Mouse (Mus musculus): ENCODE measurements around the gene Snx10. TPM values are rescaled to one million over a fixed set of nuclear protein-coding genes. Genes with fewer than 3 reads are reported as not detected.
A peak's percentile ranks its signal among the peaks of the same experiment; 100 is the strongest.

Gene Snx10
- polyA plus RNA-seq, 1 experiment from 2014 or later: 14.1 TPM

DNA sequence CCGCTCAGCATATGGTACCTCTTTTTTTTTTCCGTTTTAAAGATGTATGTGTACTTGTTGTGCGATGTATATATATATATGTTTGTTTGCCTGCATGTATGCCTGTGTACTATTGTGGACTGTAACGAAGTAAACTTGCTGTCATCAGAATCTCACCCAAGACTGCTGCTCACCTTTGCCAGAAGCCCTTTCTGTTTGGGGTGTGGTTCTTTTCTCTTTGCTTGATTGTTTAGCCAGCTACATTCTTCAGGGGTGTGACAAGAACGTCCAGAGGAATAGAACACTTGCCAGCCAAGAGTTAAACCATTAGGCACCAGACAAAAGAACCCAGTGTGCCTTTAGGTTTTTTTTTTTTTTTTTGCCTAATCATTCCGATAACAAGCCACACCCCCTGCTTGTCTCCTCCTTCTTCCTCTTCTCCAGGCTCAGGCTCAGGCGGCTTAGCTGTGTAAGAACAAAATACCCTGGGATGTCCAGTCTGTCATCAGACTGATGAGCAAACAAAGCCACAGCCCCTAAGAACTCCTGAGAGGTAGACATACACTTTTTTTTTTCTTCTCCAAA, 20.5 kb downstream of the Snx10 start:
- no peaks in the 10 kb centered on the region for H3K27me3 ChIP-seq (ENCODE audit: control insufficient read depth, insufficient read depth, low read depth, low read length)
- peak overlapping the region; percentile 1; the same call in 1 of the 2 replicates for H3K4me3 ChIP-seq (ENCODE audit: low read length)
- WGBS: 42% methylated on average over 7 of the region's 7 CpGs
- no peaks in the 10 kb centered on the region for H3K36me3 ChIP-seq (ENCODE audit: control insufficient read depth, insufficient read depth, low read length)
- H3K4me2 ChIP-seq (ENCODE audit: low read depth, low read length): peak overlapping the region; percentile 13
- 0 out of 2 replicates have a peak, but pooled peaks have one; percentile 19 for ATAC-seq (ENCODE audit: low read depth)
- H3K4me1 ChIP-seq (replicated peaks; ENCODE audit: control insufficient read depth, insufficient read depth, low read length): no peaks in the 10 kb centered on the region
- no peaks in the 10 kb centered on the region for H3K9me3 ChIP-seq (ENCODE audit: control insufficient read depth, low read length)
- H3K9ac ChIP-seq (ENCODE audit: low read length): no peak overlapping the region
- H3K27ac ChIP-seq (ENCODE audit: low read length): no peak overlapping the region

DNA sequence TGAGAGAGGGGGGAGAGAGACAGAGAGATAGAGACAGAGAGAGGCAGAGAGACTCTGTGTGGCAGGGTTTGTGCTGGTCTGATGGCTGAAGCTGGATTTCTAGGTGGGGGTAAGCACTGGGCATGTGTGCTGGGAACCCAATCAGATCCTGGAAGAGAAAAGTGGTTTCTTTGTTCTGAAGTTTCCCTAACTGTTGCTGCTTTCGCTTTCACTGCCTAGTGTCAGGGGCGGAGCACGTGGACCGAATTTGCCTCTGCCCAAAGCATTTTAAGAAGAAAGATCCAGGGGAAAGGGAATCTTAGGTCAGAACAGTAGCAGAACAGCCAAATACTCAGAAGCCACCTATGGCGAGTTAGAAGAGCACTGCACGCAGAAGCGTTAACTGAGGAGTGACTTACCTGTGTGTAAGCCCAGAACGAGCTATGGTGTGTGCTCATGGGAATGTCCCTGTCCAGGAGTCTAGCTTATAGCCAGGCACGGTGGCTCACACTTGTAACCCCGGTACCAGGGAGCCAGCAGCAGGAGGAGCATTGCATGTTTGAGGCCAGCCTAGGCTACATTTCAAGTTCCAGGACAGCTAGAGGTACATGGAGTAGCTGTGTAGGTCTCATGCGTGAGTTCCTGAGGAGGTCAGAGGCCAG, 21.6 kb downstream of the Snx10 start:
- WGBS: 52% methylated on average over 11 of the region's 11 CpGs
- ATAC-seq (ENCODE audit: low read depth): peak; percentile 61; the same call in 1 of the 2 replicates
- no peaks in the 10 kb centered on the region for H3K4me1 ChIP-seq (replicated peaks; ENCODE audit: control insufficient read depth, insufficient read depth, low read length)
- peak overlapping the region; percentile 24 for H3K4me3 ChIP-seq (ENCODE audit: low read length)
- peak overlapping the region; percentile 0; the same call in 1 of the 2 replicates for H3K9ac ChIP-seq (ENCODE audit: low read length)
- H3K27ac ChIP-seq (ENCODE audit: low read length): peak overlapping the region; percentile 14; the same call in 1 of the 2 replicates
- H3K9me3 ChIP-seq (ENCODE audit: control insufficient read depth, low read length): no peaks in the 10 kb centered on the region
- no peaks in the 10 kb centered on the region for H3K27me3 ChIP-seq (ENCODE audit: control insufficient read depth, insufficient read depth, low read depth, low read length)
- H3K4me2 ChIP-seq (ENCODE audit: low read depth, low read length): peak overlapping the region; percentile 19
- no peaks in the 10 kb centered on the region for H3K36me3 ChIP-seq (ENCODE audit: control insufficient read depth, insufficient read depth, low read length)

- H3K36me3 ChIP-seq (ENCODE audit: control insufficient read depth, insufficient read depth, low read length): no peaks in the 10 kb centered on the region
- no peak overlapping the region for H3K4me3 ChIP-seq (ENCODE audit: low read length)
- ATAC-seq (ENCODE audit: low read depth): no peak
- H3K4me1 ChIP-seq (replicated peaks; ENCODE audit: control insufficient read depth, insufficient read depth, low read length): no peaks in the 10 kb centered on the region
- 73% methylated on average over 2 of the region's 2 CpGs for WGBS
- H3K27ac ChIP-seq (ENCODE audit: low read length): no peak overlapping the region
- no peak overlapping the region for H3K9ac ChIP-seq (ENCODE audit: low read length)
- no peaks in the 10 kb centered on the region for H3K9me3 ChIP-seq (ENCODE audit: control insufficient read depth, low read length)
- H3K4me2 ChIP-seq (ENCODE audit: low read depth, low read length): no peak overlapping the region
- no peaks in the 10 kb centered on the region for H3K27me3 ChIP-seq (ENCODE audit: control insufficient read depth, insufficient read depth, low read depth, low read length)
Observed at GRCm38 (mm10) chr6:51546085-51546484, 22.4 kb downstream of the Snx10 start.

DNA sequence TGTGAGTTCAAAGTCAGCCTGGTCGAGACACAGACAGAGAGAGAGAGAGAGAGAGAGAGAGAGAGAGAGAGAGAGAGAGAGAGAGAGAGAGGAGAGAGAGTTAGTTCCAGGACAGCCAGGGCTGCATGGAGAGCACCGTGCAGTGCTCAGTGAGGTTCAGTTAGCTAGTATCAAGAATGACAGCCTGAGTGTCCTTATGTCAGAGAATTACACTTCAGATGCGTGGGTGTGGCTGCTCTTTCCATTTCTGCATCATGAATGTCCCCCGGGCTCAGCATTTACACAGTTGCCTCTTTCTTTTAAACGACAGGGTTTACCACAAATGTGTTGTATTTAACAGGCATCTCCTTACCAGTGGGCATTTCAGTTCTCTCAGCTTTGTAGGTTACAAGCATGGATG, 25.1 kb downstream of the Snx10 start:
- H3K27me3 ChIP-seq (ENCODE audit: control insufficient read depth, insufficient read depth, low read depth, low read length): no peaks in the 10 kb centered on the region
- WGBS: 54% methylated on average over 5 of the region's 5 CpGs
- ATAC-seq (ENCODE audit: low read depth): no peak

DNA sequence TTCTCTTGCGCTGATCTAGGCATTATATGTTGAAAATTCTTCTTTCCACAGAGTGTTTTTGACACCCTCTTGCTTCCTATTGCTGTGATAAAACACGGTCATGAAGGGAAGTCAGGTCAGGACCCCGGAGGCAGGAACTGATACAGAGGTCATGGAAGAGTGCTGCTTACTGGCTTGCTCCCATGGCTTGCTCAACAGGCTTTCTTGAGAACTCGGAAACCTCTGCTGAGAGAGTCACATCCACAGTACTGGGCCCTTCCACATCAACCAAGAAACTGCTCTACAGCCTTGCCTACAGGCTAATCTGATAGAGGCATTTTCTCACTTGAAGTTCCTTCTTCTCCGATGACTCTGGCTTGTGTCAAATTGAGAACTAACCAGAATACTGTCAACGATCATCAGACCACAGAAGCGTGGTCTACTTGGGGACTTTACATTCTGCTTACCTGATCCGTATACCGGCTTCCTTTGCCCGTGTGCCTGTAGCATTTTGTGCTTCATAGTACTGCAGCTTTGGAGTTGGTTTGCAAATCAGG, 27.6 kb downstream of the Snx10 start:
- Histone ChIP-seq H3K4me1 (replicated peaks; ENCODE audit: control insufficient read depth, insufficient read depth, low read length) (no peaks in the 10 kb centered on the region), H3K36me3 (ENCODE audit: control insufficient read depth, insufficient read depth, low read length) (no peaks in the 10 kb centered on the region), H3K4me3 (ENCODE audit: low read length) (no peak overlapping the region), H3K27me3 (ENCODE audit: control insufficient read depth, insufficient read depth, low read depth, low read length) (no peaks in the 10 kb centered on the region), H3K9ac (ENCODE audit: low read length) (no peak overlapping the region), H3K27ac (ENCODE audit: low read length) (no peak overlapping the region), H3K4me2 (ENCODE audit: low read depth, low read length) (no peak overlapping the region), H3K9me3 (ENCODE audit: control insufficient read depth, low read length) (no peaks in the 10 kb centered on the region)
- ATAC-seq (ENCODE audit: low read depth): no peak
- WGBS: 81% methylated on average over 10 of the region's 10 CpGs

More for the DNA sequence above, 25.1 kb downstream of the Snx10 start:
- Histone ChIP-seq H3K4me3 (ENCODE audit: low read length) (no peak overlapping the region), H3K4me2 (ENCODE audit: low read depth, low read length) (no peak overlapping the region), H3K9me3 (ENCODE audit: control insufficient read depth, low read length) (no peaks in the 10 kb centered on the region), H3K36me3 (ENCODE audit: control insufficient read depth, insufficient read depth, low read length) (no peaks in the 10 kb centered on the region), H3K27ac (ENCODE audit: low read length) (no peak overlapping the region), H3K4me1 (replicated peaks; ENCODE audit: control insufficient read depth, insufficient read depth, low read length) (no peaks in the 10 kb centered on the region), H3K9ac (ENCODE audit: low read length) (no peak overlapping the region)

DNA sequence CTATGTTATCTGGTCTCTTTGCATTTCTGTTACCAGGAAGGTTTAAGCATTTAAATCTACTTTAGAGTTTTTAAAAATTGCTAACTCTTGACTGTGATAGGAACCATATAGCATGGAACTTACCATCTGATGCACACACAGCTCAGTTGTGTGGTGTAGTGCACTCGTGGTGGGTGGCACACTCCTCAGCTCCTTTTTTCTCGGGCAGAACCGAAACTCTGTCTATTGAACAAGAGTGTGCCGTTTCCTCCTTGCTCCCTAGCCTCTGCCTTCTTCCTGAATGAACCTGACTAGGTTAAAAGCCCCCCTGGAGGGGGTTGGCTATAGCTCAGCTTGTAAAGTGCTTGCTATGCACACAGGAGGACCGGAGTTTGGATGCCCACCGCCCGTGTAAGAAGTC, 32.9 kb downstream of the Snx10 start:
- Histone ChIP-seq H3K4me3 (ENCODE audit: low read length) (no peak overlapping the region), H3K36me3 (ENCODE audit: control insufficient read depth, insufficient read depth, low read length) (no peaks in the 10 kb centered on the region), H3K27me3 (ENCODE audit: control insufficient read depth, insufficient read depth, low read depth, low read length) (no peaks in the 10 kb centered on the region), H3K9ac (ENCODE audit: low read length) (no peak overlapping the region), H3K9me3 (ENCODE audit: control insufficient read depth, low read length) (no peaks in the 10 kb centered on the region), H3K27ac (ENCODE audit: low read length) (no peak overlapping the region), H3K4me2 (ENCODE audit: low read depth, low read length) (no peak overlapping the region), H3K4me1 (replicated peaks; ENCODE audit: control insufficient read depth, insufficient read depth, low read length) (no peaks in the 10 kb centered on the region)
- ATAC-seq (ENCODE audit: low read depth): no peak
- WGBS: 91% methylated on average over 7 of the region's 7 CpGs

DNA sequence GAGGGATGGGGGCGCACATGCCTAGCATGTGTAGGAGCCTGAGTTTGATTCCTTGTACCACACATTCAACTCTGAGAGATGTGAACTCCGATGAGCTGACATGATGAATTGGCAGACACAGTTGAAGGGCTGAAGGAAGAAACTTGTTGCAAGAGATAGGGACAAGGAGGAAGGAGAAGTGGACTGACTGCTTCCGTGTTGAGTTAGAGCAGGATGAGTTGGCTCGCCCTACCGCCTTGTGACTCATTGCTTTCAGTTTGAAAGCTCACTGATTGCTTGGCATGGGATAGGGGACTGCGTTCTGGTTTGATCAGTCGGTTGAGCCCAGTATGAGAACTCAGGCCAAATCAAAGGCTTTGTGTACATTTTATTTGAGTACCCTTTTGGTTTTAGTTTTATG, 34.6 kb downstream of the Snx10 start:
- WGBS: 86% methylated on average over 7 of the region's 7 CpGs
- H3K4me1 ChIP-seq (replicated peaks; ENCODE audit: control insufficient read depth, insufficient read depth, low read length): no peaks in the 10 kb centered on the region
- H3K9me3 ChIP-seq (ENCODE audit: control insufficient read depth, low read length): no peaks in the 10 kb centered on the region
- H3K4me2 ChIP-seq (ENCODE audit: low read depth, low read length): no peak overlapping the region
- H3K9ac ChIP-seq (ENCODE audit: low read length): no peak overlapping the region
- no peaks in the 10 kb centered on the region for H3K36me3 ChIP-seq (ENCODE audit: control insufficient read depth, insufficient read depth, low read length)
- ATAC-seq (ENCODE audit: low read depth): no peak
- no peak overlapping the region for H3K4me3 ChIP-seq (ENCODE audit: low read length)
- no peak overlapping the region for H3K27ac ChIP-seq (ENCODE audit: low read length)
- H3K27me3 ChIP-seq (ENCODE audit: control insufficient read depth, insufficient read depth, low read depth, low read length): no peaks in the 10 kb centered on the region

GRCm38 (mm10) chr6:51566771-51567680, 43.3 kb downstream of the Snx10 start:
- ATAC-seq (ENCODE audit: low read depth): no peak
- Histone ChIP-seq H3K9me3 (ENCODE audit: control insufficient read depth, low read length) (no peaks in the 10 kb centered on the region), H3K36me3 (ENCODE audit: control insufficient read depth, insufficient read depth, low read length) (no peaks in the 10 kb centered on the region), H3K9ac (ENCODE audit: low read length) (no peak overlapping the region), H3K27me3 (ENCODE audit: control insufficient read depth, insufficient read depth, low read depth, low read length) (no peaks in the 10 kb centered on the region), H3K27ac (ENCODE audit: low read length) (no peak overlapping the region), H3K4me2 (ENCODE audit: low read depth, low read length) (no peak overlapping the region), H3K4me3 (ENCODE audit: low read length) (no peak overlapping the region), H3K4me1 (replicated peaks; ENCODE audit: control insufficient read depth, insufficient read depth, low read length) (no peaks in the 10 kb centered on the region)
- 45% methylated on average over 14 of the region's 14 CpGs for WGBS

GRCm38 (mm10) chr6:51569086-51569485, 45.4 kb downstream of the Snx10 start:
- ATAC-seq (ENCODE audit: low read depth): no peak
- Histone ChIP-seq H3K4me3 (ENCODE audit: low read length) (no peak overlapping the region), H3K9me3 (ENCODE audit: control insufficient read depth, low read length) (no peaks in the 10 kb centered on the region), H3K36me3 (ENCODE audit: control insufficient read depth, insufficient read depth, low read length) (no peaks in the 10 kb centered on the region), H3K4me2 (ENCODE audit: low read depth, low read length) (no peak overlapping the region), H3K9ac (ENCODE audit: low read length) (no peak overlapping the region), H3K27me3 (ENCODE audit: control insufficient read depth, insufficient read depth, low read depth, low read length) (no peaks in the 10 kb centered on the region), H3K27ac (ENCODE audit: low read length) (no peak overlapping the region), H3K4me1 (replicated peaks; ENCODE audit: control insufficient read depth, insufficient read depth, low read length) (no peaks in the 10 kb centered on the region)
- WGBS: 83% methylated on average over 8 of the region's 8 CpGs
